Mouse (Mus musculus) brain, adult 2 months (tissue): ENCODE results near the gene Slc26a5.
A peak's percentile ranks its signal among the peaks of the same experiment; 100 is the strongest.

Source experiments
- DNase-seq: peaks from one replicate; pipeline ENCODE4 v3.0.0; 2011; ENCODE audit warnings: low read depth, low spot score

The Slc26a5 gene

GRCm38 (mm10) chr5:21810924-21811323 lies 54.5 kb downstream of the Slc26a5 start:
- DNase-seq = no peak

- DNase-seq = peak; percentile 54
These were observed 60.6 kb downstream of the Slc26a5 start for GRCm38 (mm10) chr5:21804837-21805236.

- DNase-seq = peak; percentile 32
These were observed 61.7 kb downstream of the Slc26a5 start for GRCm38 (mm10) chr5:21803691-21804188.

- no peak for DNase-seq
These were observed 62.5 kb downstream of the Slc26a5 start for GRCm38 (mm10) chr5:21802907-21803306.

GRCm38 (mm10) chr5:21792166-21792565 lies 73.2 kb downstream of the Slc26a5 start:
- DNase-seq = no peak

- DNase-seq = peak; percentile 60
These were observed 76.3 kb downstream of the Slc26a5 start for GRCm38 (mm10) chr5:21789061-21789460.

GRCm38 (mm10) chr5:21787186-21788105 lies 78.0 kb downstream of the Slc26a5 start:
- no peak for DNase-seq

- DNase-seq = peak; percentile 96
These were observed 78.9 kb downstream of the Slc26a5 start for GRCm38 (mm10) chr5:21786258-21787185.

GRCm38 (mm10) chr5:21785776-21786175 lies 79.6 kb downstream of the Slc26a5 start:
- no peak for DNase-seq

GRCm38 (mm10) chr5:21785053-21785452 lies 80.4 kb downstream of the Slc26a5 start, which contains the start of the genes Dnajc2 and Psmc2:
Dnajc2 (minus strand) TSS chr5:21785251.
Psmc2 (plus strand) TSS chr5:21785283.
- DNase-seq = peak; percentile 96

GRCm38 (mm10) chr5:21784161-21785052 lies 81.0 kb downstream of the Slc26a5 start:
- DNase-seq = peak; percentile 29

- DNase-seq = no peak
These were observed 88.9 kb downstream of the Slc26a5 start for GRCm38 (mm10) chr5:21776491-21776890.

GRCm38 (mm10) chr5:21769841-21770240 lies 95.6 kb downstream of the Slc26a5 start:
- peak; percentile 44 for DNase-seq

GRCm38 (mm10) chr5:21768506-21768905 lies 96.9 kb downstream of the Slc26a5 start:
- no peak for DNase-seq
